Mouse (Mus musculus) embryonic facial prominence, embryonic 15.5 days (tissue): ENCODE measurements at regions not wholly inside any gene's neighbourhood (a gene's known extent, or its start where the extent isn't known, plus 50 kb on each side); places are given as distances from the start of the nearest gene placed in this dataset.
A peak's percentile ranks its signal among the peaks of the same experiment; 100 is the strongest.
"Not testable (repeated sequence)": the region's sequence is repeated elsewhere in the genome, so short reads cannot be mapped to it uniquely, and the experiment has no call there.

Experiments
- ATAC-seq: fragments of 200-750 bp; cut with Nextera tagmentation; 2 replicates; pipeline ENCODE4 v1.8.0; 2017; ENCODE audit warnings: low read depth, moderate TSS enrichment; ENCODE audit not compliant: insufficient number of reproducible peaks, low FRiP score, low TSS enrichment
- H3K27ac ChIP-seq: fragments of 300-500 bp; sonication (generic); replicated peaks from 2 replicates; pipeline ENCODE4 v1.5.1; 2015; ENCODE audit warnings: mild to moderate bottlenecking, inconsistent platforms
- H3K27me3 ChIP-seq: fragments of 300-500 bp; sonication (generic); 2 replicates; pipeline ENCODE4 v1.6.1; 2015; ENCODE audit warnings: inconsistent platforms
- H3K36me3 ChIP-seq: fragments of 300-500 bp; sonication (generic); 2 replicates; pipeline ENCODE4 v1.6.1; 2015; ENCODE audit warnings: mild to moderate bottlenecking, inconsistent platforms
- H3K4me1 ChIP-seq: fragments of 300-500 bp; sonication (generic); 2 replicates; pipeline ENCODE4 v1.6.1; 2015; ENCODE audit warnings: inconsistent platforms
- H3K4me2 ChIP-seq: fragments of 300-500 bp; sonication (generic); replicated peaks from 2 replicates; pipeline ENCODE4 v1.6.1; 2015; ENCODE audit warnings: mild to moderate bottlenecking, inconsistent platforms
- H3K4me3 ChIP-seq: fragments of 300-500 bp; sonication (generic); replicated peaks from 2 replicates; pipeline ENCODE4 v1.5.1; 2015; ENCODE audit warnings: mild to moderate bottlenecking, inconsistent platforms
- H3K9ac ChIP-seq: fragments of 300-500 bp; sonication (generic); 2 replicates; pipeline ENCODE4 v1.6.1; 2015; ENCODE audit warnings: inconsistent platforms
- H3K9me3 ChIP-seq: fragments of 300-500 bp; sonication (generic); replicated peaks from 2 replicates; pipeline ENCODE4 v1.6.1; 2016; ENCODE audit warnings: inconsistent platforms
- WGBS: fragments of 180-500 bp; shearing (Covaris S2); methylation state at CpG from one replicate; pipeline ENCODE4 v1.1.7; 2015; 5-methylcytosine and 5-hydroxymethylcytosine counted together

GRCm38 (mm10) chr1:140903747-140904146 is 657.8 kb downstream of the Kcnt2 start:
- WGBS: 86% methylated on average over 1 of the region's 1 CpGs
- not testable (repeated sequence) for ATAC-seq, H3K4me2 ChIP-seq, H3K27me3 ChIP-seq, H3K9me3 ChIP-seq, H3K4me1 ChIP-seq, H3K9ac ChIP-seq, H3K36me3 ChIP-seq, H3K4me3 ChIP-seq, H3K27ac ChIP-seq

GRCm38 (mm10) chr1:140913566-140913965 is 667.6 kb downstream of the Kcnt2 start:
- no peaks in the 10 kb centered on the region for H3K27me3 ChIP-seq
- no peaks in the 10 kb centered on the region for H3K9me3 ChIP-seq
- no peak for ATAC-seq
- no peak overlapping the region for H3K4me3 ChIP-seq
- H3K27ac ChIP-seq: no peak overlapping the region
- H3K4me2 ChIP-seq: no peak overlapping the region
- no peak overlapping the region for H3K9ac ChIP-seq
- 76% methylated on average over 2 of the region's 2 CpGs for WGBS
- H3K4me1 ChIP-seq: no peaks in the 10 kb centered on the region
- no peaks in the 10 kb centered on the region for H3K36me3 ChIP-seq

- Histone ChIP-seq H3K9ac (no peak overlapping the region), H3K27me3 (no peaks in the 10 kb centered on the region), H3K9me3 (no peaks in the 10 kb centered on the region), H3K36me3 (no peaks in the 10 kb centered on the region), H3K4me2 (no peak overlapping the region), H3K27ac (no peak overlapping the region), H3K4me3 (no peak overlapping the region), H3K4me1 (no peaks in the 10 kb centered on the region)
- WGBS: 47% methylated on average over 4 of the region's 4 CpGs
- ATAC-seq: no peak
These were observed 694.4 kb downstream of the Kcnt2 start for GRCm38 (mm10) chr1:140940348-140940747.

- Histone ChIP-seq H3K36me3 (no peaks in the 10 kb centered on the region), H3K9ac (no peak overlapping the region), H3K4me2 (no peak overlapping the region), H3K4me3 (no peak overlapping the region), H3K4me1 (no peaks in the 10 kb centered on the region), H3K27ac (no peak overlapping the region), H3K9me3 (no peaks in the 10 kb centered on the region), H3K27me3 (no peaks in the 10 kb centered on the region)
- ATAC-seq: 0 out of 2 replicates have a peak, but pooled peaks have one; percentile 7
These were observed 712.9 kb downstream of the Kcnt2 start for GRCm38 (mm10) chr1:140958856-140959255.

GRCm38 (mm10) chr1:141001821-141002220 is 755.9 kb downstream of the Kcnt2 start:
- H3K4me3 ChIP-seq: no peak overlapping the region

More at GRCm38 (mm10) chr1:141001821-141002220, 755.9 kb downstream of the Kcnt2 start:
- no peaks in the 10 kb centered on the region for H3K27me3 ChIP-seq
- WGBS: 62% methylated on average over 3 of the region's 3 CpGs
- no peak overlapping the region for H3K9ac ChIP-seq
- H3K36me3 ChIP-seq: no peaks in the 10 kb centered on the region
- no peak overlapping the region for H3K27ac ChIP-seq
- H3K4me2 ChIP-seq: no peak overlapping the region
- ATAC-seq: no peak
- H3K9me3 ChIP-seq: no peaks in the 10 kb centered on the region
- no peaks in the 10 kb centered on the region for H3K4me1 ChIP-seq
